Mouse (Mus musculus): ENCODE results near the gene Yaf2.

DNA sequence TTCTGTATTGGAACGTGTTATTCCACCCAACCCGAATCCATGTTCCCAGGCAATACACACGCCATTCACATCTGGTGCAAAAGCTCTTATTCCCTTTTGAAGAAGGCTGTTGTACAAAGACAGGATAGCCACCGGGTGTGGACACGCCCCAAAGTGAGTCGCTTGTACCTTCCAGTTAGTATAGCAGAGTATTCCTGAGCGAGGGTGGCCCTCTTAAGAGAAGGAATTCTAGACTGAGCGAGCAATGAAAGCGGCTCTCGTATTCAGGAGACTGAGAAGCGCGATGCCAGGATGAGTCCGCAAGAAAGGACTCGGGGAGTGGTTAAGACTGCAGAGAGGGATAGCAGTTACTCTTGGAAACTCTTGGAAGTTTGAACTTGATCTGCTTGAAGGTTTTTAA, 60.5 kb downstream of the Yaf2 start:
- no peak for TF ChIP-seq POLR2A (IDR thresholded peaks at IDR 0.05; ENCODE audit: low read depth, low read length)
- no peak for TF ChIP-seq CTCF (IDR thresholded peaks at IDR 0.05; ENCODE audit: extremely low read depth, insufficient read length, insufficient replicate concordance, low read depth, low read length)

Data from small intestine, adult 2 months (tissue).